Mouse (Mus musculus) CD4-positive helper T cell, adult 2 months (primary cell): Measurements from ENCODE around the gene Alpk1.
A peak's percentile ranks its signal among the peaks of the same experiment; 100 is the strongest.

Source experiments
- DNase-seq: peaks from one replicate; pipeline ENCODE4 v3.0.0-alpha.2; 2012; ENCODE audit warnings: low read depth, missing footprints, low spot score

The Alpk1 gene

GRCm38 (mm10) chr3:127780021-127780644 is at the start of gene Alpk1:
Gene Alpk1, minus strand, starts transcription at chr3:127780527.
- peak; percentile 60 for DNase-seq

DNA sequence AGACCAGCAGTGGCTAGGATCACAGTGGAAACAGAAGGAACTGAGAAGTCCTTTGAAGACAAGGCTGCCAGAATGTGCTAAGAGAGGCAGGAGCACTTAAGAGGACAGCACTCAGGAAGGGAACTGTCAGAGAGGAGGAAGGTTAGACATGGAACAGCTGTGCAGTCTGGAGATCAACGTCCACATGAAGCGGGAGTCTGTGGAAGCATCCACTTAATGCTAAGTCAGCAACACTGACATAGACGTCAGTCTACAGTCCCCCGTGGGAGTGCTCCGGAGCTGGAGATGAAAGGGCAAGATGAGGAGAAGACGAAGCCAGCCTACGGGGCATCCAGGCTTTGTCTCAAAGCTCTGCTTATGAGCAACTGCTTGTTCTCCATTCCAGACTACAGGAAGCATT is 46.8 kb upstream of the Alpk1 start:
- DNase-seq, result no peak

DNA sequence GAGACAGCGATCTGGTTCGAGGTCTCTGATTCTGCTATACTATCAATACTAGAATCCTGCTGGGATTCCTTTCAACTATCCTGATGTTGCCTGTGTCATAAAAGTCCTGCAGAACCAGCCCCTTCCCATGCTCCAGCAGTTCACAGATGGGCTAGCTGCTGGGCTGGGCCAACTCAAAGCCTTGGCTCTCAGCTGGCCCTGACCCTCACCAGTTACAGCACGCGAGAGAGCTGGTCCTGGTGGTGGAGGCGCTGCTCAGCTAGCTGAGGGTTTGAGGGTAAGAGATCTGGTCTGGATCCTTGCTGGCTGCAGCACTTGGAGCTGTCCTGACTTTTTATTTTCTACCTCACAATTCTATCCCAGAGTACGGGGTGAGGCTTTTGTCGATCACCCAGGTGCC is 46.2 kb upstream of the Alpk1 start:
- DNase-seq, result no peak

DNA sequence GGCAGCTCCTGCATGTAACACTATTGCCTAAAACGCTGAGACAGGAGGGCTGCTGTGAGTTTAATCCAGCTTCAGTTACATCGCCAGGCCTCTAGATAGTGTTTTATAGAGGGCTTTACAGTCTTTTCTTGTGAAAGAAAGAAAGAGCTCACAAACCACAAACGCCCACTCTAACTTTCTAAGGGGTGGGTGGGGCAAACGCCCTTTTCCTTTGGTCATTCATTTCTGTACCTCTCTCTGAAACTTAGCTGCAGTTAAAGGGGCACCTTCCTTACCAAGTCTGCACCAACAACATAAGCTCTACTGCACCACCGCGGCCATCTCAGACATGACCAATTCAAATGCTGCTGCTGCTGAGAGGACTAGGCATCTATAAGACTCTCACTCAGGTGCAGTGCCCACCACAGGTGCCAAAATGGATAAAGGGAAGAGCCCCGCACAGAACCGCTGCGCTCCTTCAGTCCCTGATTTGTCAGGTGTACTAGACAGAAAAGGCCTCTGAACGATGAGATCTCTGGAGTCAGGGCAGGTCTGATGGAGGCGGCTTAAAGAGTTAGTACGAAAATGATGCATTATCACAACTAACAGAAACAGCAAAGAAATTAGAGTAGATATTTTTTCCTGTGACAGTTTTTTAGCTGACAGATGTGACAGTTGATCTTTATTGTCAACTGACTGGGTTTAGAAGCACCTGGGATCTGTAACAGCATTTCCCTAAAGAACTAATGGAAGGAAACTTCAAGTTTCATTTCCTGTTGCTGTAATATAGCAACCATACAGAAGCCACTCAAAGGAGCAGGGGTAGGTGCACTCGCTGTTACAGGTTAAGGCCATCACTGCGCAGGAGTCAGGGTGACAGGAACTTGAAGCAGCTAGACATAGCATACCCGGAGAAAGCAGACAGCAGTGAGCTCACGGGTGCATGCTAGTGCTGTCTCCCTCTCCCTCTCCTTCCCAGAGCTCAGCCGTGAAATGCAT is 43.8 kb upstream of the Alpk1 start:
- peak; percentile 69 for DNase-seq

DNA sequence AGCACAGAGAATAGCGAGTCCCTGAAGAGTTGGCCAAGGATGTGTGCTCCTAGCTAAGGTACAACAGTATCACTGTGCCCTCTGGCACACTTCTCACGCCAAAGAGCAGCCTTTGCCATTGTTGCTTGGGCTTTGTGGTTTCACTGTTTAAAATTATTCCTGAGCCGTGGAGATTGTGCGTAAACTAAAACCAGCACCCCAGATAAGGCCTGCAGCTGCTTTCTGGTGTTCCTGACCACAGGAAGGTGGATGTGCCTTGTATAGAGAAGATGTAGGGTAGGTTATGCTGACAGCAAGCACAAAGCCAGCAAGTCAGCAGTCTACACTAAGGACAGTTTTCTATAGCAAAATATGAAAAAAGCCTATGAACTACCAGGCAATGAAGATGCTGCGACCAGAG is 40.9 kb upstream of the Alpk1 start:
- DNase-seq, result no peak

GRCm38 (mm10) chr3:127820400-127820799 is 40.1 kb upstream of the Alpk1 start:
- no peak for DNase-seq

- no peak for DNase-seq
Observed at GRCm38 (mm10) chr3:127818694-127819663, 38.7 kb upstream of the Alpk1 start.

DNA sequence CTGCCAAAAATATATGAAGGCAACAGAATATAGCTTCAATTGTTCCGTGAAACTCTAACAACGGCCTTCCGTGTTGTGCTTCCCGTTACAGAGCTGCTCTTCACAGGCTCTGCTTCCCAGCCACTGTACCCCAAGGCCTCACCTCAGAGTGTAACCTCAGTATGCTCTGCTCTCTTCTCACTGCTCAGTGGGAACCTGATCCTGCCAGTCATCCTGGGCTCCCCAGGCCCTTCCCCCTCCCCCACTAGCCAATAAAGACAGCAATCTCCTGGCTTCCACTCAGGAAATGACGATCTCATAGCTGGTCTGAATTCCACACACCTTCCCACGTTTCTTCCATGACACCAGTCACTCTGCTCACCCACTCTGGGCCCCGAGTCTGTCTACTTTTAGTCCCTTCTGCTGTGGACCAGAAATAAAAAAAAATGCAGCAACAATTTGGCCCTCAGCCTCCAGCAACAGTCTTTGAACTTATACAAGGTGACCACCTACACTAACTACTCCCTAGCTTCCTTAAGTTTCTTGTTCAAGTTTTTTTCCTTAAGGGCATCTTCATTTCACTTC is 36.9 kb upstream of the Alpk1 start:
- DNase-seq, result no peak

DNA sequence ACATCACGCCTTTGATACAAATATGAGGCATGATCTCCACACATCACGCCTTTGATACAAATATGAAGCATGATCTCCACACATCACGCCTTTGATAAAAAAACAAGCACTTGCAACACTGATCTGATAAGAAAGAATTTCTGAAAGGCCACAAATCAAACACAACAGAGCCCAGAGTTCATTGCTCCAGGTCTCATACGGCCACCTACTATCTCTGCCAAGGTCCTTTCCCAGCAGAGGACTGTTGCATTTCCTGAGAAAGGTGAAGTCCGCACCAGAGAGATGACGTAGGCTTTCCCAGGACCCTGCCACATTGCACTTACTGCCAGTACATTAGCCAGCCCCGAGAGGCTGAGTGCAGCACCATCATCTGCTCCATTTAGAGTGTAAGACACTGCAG is 28.8 kb upstream of the Alpk1 start:
- no peak for DNase-seq

DNA sequence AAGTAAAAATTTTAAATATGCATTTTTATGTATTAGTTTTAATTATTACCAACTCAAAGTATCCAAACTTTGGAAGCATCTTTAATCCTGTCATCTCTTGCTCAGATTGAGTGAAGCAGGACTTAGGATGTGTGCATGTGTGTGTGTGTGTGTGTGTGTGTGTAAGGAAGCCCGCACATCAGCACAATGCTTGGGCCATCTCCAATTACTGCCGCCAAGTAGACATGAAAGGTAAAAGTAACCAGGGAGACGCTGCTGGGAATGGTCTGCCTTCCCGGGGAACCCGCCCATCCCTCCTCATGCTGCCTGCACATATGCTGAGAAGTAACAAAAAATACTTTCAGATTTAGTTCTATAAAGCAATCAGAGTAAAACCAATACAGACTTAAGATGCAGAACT is 27.5 kb upstream of the Alpk1 start:
- DNase-seq, result no peak

GRCm38 (mm10) chr3:127805991-127806390 is 25.7 kb upstream of the Alpk1 start:
- no peak for DNase-seq

GRCm38 (mm10) chr3:127805071-127805470 is 24.7 kb upstream of the Alpk1 start:
- no peak for DNase-seq

GRCm38 (mm10) chr3:127804439-127804838 is 24.1 kb upstream of the Alpk1 start:
- DNase-seq, result no peak

DNA sequence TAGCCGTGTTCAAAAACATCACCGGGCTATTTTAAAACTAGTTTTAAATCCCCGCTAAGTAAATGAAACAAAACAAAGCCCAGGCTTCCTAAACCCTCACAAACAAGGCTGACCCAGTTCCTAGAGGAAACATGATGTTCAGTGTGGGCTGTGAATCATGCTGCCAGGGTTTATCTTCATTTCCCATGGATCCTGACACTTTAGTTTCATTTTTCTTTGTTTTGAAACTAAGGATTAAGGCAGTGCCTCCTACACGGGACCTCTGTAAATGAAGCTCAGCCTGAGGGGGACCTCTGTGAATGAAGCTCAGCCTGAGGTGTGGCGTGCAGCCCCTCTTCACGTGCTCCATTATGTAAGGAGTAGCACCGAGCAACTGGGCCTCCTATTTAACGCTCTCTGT is 22.5 kb upstream of the Alpk1 start:
- DNase-seq, result no peak

GRCm38 (mm10) chr3:127801162-127801561 is 20.8 kb upstream of the Alpk1 start:
- no peak for DNase-seq

DNA sequence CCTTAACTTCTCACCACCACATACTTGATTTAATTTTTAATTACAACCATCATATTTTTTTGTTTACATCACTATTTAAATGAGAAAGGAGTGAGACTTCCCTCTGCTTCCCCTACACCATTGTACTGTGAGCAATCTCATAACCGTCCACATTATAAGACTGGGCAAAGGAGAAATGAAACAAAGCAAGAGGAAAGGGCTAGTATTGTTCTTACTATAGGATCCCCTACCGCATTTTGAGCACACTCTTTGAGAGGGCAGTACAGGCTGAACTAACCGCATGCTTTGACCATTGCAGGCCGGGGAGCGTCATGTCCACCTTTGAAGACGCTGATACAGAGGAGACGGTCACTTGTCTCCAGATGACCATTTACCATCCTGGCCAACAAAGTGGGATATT is 15.9 kb upstream of the Alpk1 start:
- DNase-seq, result no peak

DNA sequence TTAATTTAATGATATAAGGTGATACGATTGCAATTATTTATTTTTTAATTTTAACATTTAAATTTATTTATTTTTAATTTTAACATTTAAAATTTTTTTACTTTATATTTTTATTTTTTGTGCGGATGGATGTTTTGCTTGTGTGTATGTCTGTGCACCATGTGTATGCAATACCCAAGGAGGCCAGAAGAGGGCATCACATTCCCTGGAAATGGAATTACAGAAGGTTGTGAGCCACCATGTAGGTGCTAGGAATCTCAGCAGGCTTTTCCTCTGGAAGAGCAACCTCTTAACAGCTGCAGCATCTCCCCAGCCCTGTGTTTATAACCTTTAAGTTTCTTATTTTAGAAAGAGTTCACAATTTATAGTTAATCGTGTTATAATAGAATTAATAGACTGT is 15.4 kb upstream of the Alpk1 start:
- no peak for DNase-seq

GRCm38 (mm10) chr3:127793022-127793421 is 12.7 kb upstream of the Alpk1 start:
- DNase-seq, result no peak

DNA sequence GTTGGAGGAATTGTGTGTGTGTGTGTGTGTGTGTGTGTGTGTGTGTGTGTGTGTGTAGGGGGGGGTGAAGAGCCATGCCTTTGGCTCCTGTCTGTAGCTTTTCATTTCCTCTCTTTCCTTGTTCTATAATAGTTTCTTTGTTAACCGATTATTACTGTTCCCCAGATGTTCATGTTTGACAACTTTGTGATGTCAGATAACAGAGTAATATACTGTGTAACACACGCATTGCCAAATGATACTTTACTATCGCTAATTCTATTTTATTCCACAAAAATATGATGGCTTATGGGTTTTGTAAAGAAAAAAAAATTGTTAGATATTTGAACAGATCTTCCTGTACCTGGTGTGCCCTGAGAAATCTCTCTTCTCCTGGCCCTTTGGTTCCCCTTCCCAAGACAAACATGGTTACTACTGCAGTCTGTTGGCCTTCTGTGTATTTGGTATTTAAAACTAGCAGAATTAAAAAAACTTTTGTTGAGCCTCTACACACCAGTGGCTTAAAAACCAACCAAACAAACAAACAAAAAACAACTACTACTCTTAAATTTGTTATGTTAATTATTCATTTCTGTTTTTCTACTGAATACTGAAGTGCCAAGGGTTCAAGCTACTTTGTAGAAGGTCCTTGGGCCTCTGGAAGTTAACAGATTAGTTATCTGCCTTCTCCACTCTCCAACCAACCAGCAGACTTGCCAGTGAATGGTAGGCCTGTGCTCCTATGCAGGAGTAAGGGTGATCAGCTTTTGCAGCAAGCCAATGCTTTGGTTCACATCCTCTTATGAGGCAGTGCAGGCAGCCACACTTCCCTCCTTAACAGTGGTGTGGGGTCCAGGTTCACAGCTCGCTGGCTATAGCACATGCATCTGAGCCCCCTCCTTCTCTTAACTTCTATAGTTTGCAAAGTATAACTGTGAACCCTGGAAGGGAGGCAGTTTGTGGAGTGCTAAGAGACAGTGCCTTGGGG is 11.6 kb upstream of the Alpk1 start:
- no peak for DNase-seq

DNA sequence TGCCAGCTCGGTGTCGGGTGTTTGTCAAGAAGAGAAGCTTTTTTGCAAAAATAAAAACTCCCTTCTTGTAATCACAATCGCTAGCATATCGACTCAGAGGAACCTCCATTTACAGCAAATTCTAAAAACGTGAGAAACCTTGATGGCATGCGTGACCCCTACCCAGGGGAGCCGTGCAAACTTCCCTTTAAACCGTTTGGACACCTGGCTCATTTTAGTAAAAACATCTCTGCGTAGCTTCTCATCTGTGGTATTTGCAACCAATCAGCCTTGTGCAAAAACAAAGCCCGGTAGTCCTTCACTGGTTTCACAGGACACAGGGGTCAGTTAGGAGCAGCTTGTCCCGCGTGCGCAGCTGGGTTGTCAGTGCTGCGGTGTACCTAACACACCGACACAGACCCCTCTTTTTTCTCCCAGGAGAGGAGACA is 10.7 kb upstream of the Alpk1 start:
- no peak for DNase-seq
